Mouse (Mus musculus) limb, embryonic 14.5 days (tissue): Measurements from ENCODE around the gene Sh2b2. TPM values are rescaled to one million over a fixed set of nuclear protein-coding genes. Genes with fewer than 3 reads are reported as not detected.

Source experiments
- ATAC-seq: fragments of 200-750 bp; cut with Nextera tagmentation; 2 replicates; pipeline ENCODE4 v1.8.0; 2017; ENCODE audit warnings: low read depth, moderate number of reproducible peaks, moderate TSS enrichment; ENCODE audit not compliant: low FRiP score
- DNase-seq: peaks from one replicate; pipeline ENCODE4 v3.0.0-alpha.2; 2015; ENCODE audit warnings: low spot score
- H3K27ac ChIP-seq: fragments of 300-500 bp; sonication (generic); replicated peaks from 2 replicates; pipeline ENCODE4 v1.5.1; 2014; ENCODE audit warnings: low read depth, mild to moderate bottlenecking, low read length, moderate library complexity, mixed read lengths
- H3K27me3 ChIP-seq: fragments of 300-500 bp; sonication (generic); 2 replicates; pipeline ENCODE4 v1.6.1; 2014; ENCODE audit warnings: low read length, mixed read lengths; ENCODE audit not compliant: control insufficient read depth, insufficient read depth
- H3K36me3 ChIP-seq: fragments of 300-500 bp; sonication (generic); 2 replicates; pipeline ENCODE4 v1.6.1; 2014; ENCODE audit warnings: mild to moderate bottlenecking, low read length, moderate library complexity, mixed read lengths; ENCODE audit not compliant: control insufficient read depth, insufficient read depth
- H3K4me1 ChIP-seq: fragments of 300-500 bp; sonication (generic); 2 replicates; pipeline ENCODE4 v1.6.1; 2014; ENCODE audit warnings: antibody characterized with exemption, low read length, mixed read lengths; ENCODE audit not compliant: control insufficient read depth, insufficient read depth
- H3K4me2 ChIP-seq: fragments of 300-500 bp; sonication (generic); replicated peaks from 2 replicates; pipeline ENCODE4 v1.6.1; 2014; ENCODE audit warnings: low read depth, mild to moderate bottlenecking, low read length, moderate library complexity; ENCODE audit not compliant: severe bottlenecking
- H3K4me3 ChIP-seq: fragments of 300-500 bp; sonication (generic); replicated peaks from 2 replicates; pipeline ENCODE4 v1.5.1; 2014; ENCODE audit warnings: low read length
- H3K9ac ChIP-seq: fragments of 300-500 bp; sonication (generic); 2 replicates; pipeline ENCODE4 v1.6.1; 2014; ENCODE audit warnings: mild to moderate bottlenecking, low read depth, low read length, moderate library complexity; ENCODE audit not compliant: severe bottlenecking
- H3K9me3 ChIP-seq: fragments of 300-500 bp; sonication (generic); 2 replicates; pipeline ENCODE4 v1.6.1; 2016; ENCODE audit warnings: low read length; ENCODE audit not compliant: control insufficient read depth
- POLR2A ChIP-seq: fragments of 200-500 bp; IDR thresholded peaks from 2 replicates; pipeline ENCODE4 v1.8.0; 2012; ENCODE audit warnings: inconsistent platforms, mild to moderate bottlenecking, moderate library complexity, borderline replicate concordance; ENCODE audit not compliant: insufficient read depth, insufficient read length; ENCODE audit errors: extremely low read depth
- WGBS: fragments of 180-500 bp; shearing (Covaris S2); extraction: QIAGEN DNeasy Blood & Tissue Kit; methylation state at CpG from one replicate; pipeline ENCODE4 v1.1.7; 2014; 5-methylcytosine and 5-hydroxymethylcytosine counted together
- polyA plus RNA-seq, 2 experiments: library from polyadenylated mRNA; depleted of rRNA in 1 of 2; stranded (reverse) in 1 of 2; unstranded in 1 of 2; fragments of >200 nt; fragmentation: Nextera tagmentation in 1 of 2; extraction: Ambion mirVana in 1 of 2; gene quantifications; 2 replicates each; pipeline versions ENCODE4 v1.2.1 to v1.2.3; 2012 to 2014

Gene Sh2b2
- polyA plus RNA-seq, 2 experiments, result 6.3 to 14.6 TPM

DNA sequence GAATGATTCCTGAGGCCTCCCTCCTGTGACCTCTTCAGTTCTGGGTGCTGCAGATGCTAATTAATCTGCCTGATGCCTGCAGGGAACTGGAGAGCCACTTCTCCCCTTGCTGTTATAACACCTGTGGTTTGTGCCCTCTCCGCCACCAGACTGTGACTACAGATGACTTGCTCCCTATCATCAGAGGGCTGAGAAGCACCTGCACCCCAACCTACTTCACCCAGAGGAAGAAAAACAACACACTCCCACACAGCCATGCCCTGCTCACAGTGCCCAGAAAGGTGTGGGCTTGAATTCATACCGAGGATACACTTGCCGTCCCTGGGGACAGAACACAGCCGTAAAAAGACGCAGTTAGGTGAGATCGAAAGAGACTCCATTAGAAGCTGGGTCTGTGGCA lies 5.2 kb downstream of the Sh2b2 start:
- H3K4me1 ChIP-seq, result peaks cover 23% of the 10 kb centered on the region
- WGBS, result 68% methylated on average over 6 of the region's 6 CpGs
- no peak overlapping the region for H3K4me3 ChIP-seq

DNA sequence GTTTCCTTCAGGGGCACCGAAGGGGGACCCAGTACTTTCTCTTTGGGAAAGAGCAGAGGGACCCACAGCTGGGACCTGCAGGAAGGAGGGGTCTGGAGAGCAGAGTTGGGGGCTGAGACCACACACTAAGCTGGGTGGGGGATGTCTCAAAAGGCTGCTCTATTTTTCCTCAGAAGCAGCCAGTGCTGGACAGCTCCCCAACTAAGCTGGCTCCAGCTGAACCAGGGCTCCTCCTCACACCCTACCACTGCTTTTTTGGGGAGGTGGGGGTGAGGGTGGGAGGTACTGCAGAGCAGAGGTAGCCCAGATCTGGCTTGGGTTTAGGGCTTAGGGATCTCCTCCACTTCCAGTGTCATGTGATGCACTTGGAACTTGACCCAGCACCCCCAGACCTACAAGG lies 6.0 kb downstream of the Sh2b2 start:
- Histone ChIP-seq H3K27me3 (no peaks in the 10 kb centered on the region), H3K36me3 (no peaks in the 10 kb centered on the region), H3K9me3 (no peaks in the 10 kb centered on the region), H3K4me2 (no peak overlapping the region), H3K4me3 (no peak overlapping the region), H3K27ac (no peak overlapping the region), H3K9ac (no peak overlapping the region), H3K4me1 (peaks cover 20% of the 10 kb centered on the region)
- 42% methylated on average over 1 of the region's 1 CpGs for WGBS
- DNase-seq, result no peak
- no peak for TF ChIP-seq POLR2A
- no peak for ATAC-seq

More for the DNA sequence above, 5.2 kb downstream of the Sh2b2 start:
- Histone ChIP-seq H3K9me3 (no peaks in the 10 kb centered on the region), H3K4me2 (no peak overlapping the region), H3K27me3 (no peaks in the 10 kb centered on the region), H3K27ac (no peak overlapping the region), H3K36me3 (no peaks in the 10 kb centered on the region), H3K9ac (no peak overlapping the region)
- no peak for TF ChIP-seq POLR2A
- DNase-seq (no peak), ATAC-seq (no peak)

DNA sequence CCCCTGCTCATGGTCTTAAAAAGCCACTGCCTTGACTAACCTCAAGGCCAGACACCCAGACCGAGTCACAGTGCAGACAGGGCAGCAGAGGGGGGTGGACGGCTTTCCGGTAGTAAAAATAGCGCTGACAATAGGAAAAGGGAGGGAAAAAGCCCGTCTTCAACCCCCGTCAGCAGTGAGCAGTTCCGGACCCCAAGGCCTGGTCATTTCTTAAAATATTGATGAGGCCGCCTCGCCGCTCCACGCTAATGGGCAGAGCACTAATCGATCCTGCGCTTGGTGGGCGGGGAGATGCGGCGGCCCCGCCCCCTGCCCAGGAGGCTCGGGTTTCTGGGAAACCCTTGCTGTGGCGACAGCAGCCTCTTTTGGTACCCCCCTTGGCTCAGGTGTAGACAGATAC lies 8.7 kb downstream of the Sh2b2 start:
- no peak overlapping the region for H3K27ac ChIP-seq
- 2% methylated on average over 19 of the region's 19 CpGs for WGBS
- H3K27me3 ChIP-seq, result no peaks in the 10 kb centered on the region
- DNase-seq (no peak), ATAC-seq (no peak)
- peaks cover 6% of the 10 kb centered on the region for H3K4me1 ChIP-seq
- peak overlapping the region; percentile 54 for H3K4me2 ChIP-seq
- H3K36me3 ChIP-seq, result no peaks in the 10 kb centered on the region
- no peaks in the 10 kb centered on the region for H3K9me3 ChIP-seq
- peak overlapping the region; percentile 31 for H3K4me3 ChIP-seq
- peak overlapping the region; percentile 46; the same call in 1 of the 2 replicates for H3K9ac ChIP-seq
- TF ChIP-seq POLR2A, result no peak

DNA sequence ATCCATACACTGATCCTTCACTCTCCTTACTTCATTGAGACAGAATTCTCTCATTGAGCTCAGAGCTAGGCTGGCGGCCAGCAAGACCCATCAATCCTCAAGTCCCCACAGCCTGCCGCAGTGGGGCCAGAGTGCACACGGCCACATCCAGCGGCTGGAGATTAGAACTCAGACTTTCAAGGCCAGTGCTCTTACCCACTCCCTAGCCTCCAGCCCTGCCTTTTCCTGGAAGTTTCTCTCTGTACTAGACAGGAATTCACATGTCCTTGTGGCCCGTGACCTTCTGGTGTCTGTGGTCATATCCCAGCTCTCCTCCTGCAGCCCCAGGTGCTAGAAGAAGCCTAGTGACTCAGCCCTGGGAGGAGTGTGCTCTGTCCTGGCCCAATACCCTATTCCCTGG lies 9.7 kb downstream of the Sh2b2 start:
- no peak overlapping the region for H3K27ac ChIP-seq
- H3K9ac ChIP-seq, result no peak overlapping the region
- no peak for DNase-seq
- no peak for ATAC-seq
- no peaks in the 10 kb centered on the region for H3K9me3 ChIP-seq
- no peak overlapping the region for H3K4me3 ChIP-seq
- 77% methylated on average over 5 of the region's 5 CpGs for WGBS
- TF ChIP-seq POLR2A, result no peak
- no peaks in the 10 kb centered on the region for H3K27me3 ChIP-seq
- peaks cover 6% of the 10 kb centered on the region for H3K4me1 ChIP-seq
- H3K36me3 ChIP-seq, result no peaks in the 10 kb centered on the region; the same call in 1 of the 2 replicates
- no peak overlapping the region for H3K4me2 ChIP-seq

- H3K4me3 ChIP-seq, result no peak overlapping the region
- DNase-seq, result peak; percentile 63
- H3K36me3 ChIP-seq, result peaks cover 3% of the 10 kb centered on the region; the same call in 1 of the 2 replicates
- H3K27me3 ChIP-seq, result no peaks in the 10 kb centered on the region
- H3K9me3 ChIP-seq, result no peaks in the 10 kb centered on the region
- H3K4me1 ChIP-seq, result no peaks in the 10 kb centered on the region
- H3K27ac ChIP-seq, result no peak overlapping the region
- TF ChIP-seq POLR2A, result no peak
- H3K4me2 ChIP-seq, result no peak overlapping the region
- ATAC-seq, result peak; percentile 72
- 57% methylated on average over 4 of the region's 4 CpGs for WGBS
- H3K9ac ChIP-seq, result no peak overlapping the region
Observed at GRCm38 (mm10) chr5:136230348-136231035, 15.9 kb downstream of the Sh2b2 start.
